Mouse (Mus musculus) limb, embryonic 12.5 days (tissue): Measurements from ENCODE around the gene Ugt1a8. TPM values are rescaled to one million over a fixed set of nuclear protein-coding genes. Genes with fewer than 3 reads are reported as not detected.
"Not testable (repeated sequence)": the region's sequence is repeated elsewhere in the genome, so short reads cannot be mapped to it uniquely, and the experiment has no call there.

Experiments
- ATAC-seq: fragments of 200-750 bp; cut with Nextera tagmentation; 2 replicates; pipeline ENCODE4 v1.8.0; 2017; ENCODE audit warnings: low read depth, moderate TSS enrichment; ENCODE audit not compliant: insufficient number of reproducible peaks, insufficient read depth, low FRiP score, low TSS enrichment
- H3K27ac ChIP-seq: fragments of 300-500 bp; sonication (generic); 2 replicates; pipeline ENCODE4 v1.5.1; 2016; ENCODE audit warnings: mild to moderate bottlenecking, moderate library complexity
- H3K27me3 ChIP-seq: fragments of 300-500 bp; sonication (generic); 2 replicates; pipeline ENCODE4 v1.6.1; 2016; ENCODE audit warnings: mild to moderate bottlenecking, moderate library complexity
- H3K36me3 ChIP-seq: fragments of 300-500 bp; sonication (generic); 2 replicates; pipeline ENCODE4 v1.6.1; 2016; ENCODE audit warnings: mild to moderate bottlenecking, moderate library complexity
- H3K4me1 ChIP-seq: fragments of 300-500 bp; sonication (generic); replicated peaks from 2 replicates; pipeline ENCODE4 v1.6.1; 2016
- H3K4me2 ChIP-seq: fragments of 300-500 bp; sonication (generic); 2 replicates; pipeline ENCODE4 v1.6.1; 2016; ENCODE audit warnings: mild to moderate bottlenecking, moderate library complexity
- H3K4me3 ChIP-seq: fragments of 300-500 bp; sonication (generic); replicated peaks from 2 replicates; pipeline ENCODE4 v1.5.1; 2016; ENCODE audit warnings: mild to moderate bottlenecking
- H3K9ac ChIP-seq: fragments of 300-500 bp; sonication (generic); replicated peaks from 2 replicates; pipeline ENCODE4 v1.6.1; 2016; ENCODE audit warnings: mild to moderate bottlenecking, moderate library complexity
- H3K9me3 ChIP-seq: fragments of 300-500 bp; sonication (generic); 2 replicates; pipeline ENCODE4 v1.6.1; 2016; ENCODE audit warnings: mild to moderate bottlenecking, moderate library complexity
- WGBS: fragments of 180-500 bp; shearing (Covaris S2); methylation state at CpG from one replicate; pipeline ENCODE4 v1.1.7; 2016; 5-methylcytosine and 5-hydroxymethylcytosine counted together
- polyA plus RNA-seq: library from polyadenylated mRNA; unstranded; fragments of >200 nt; fragmentation: Nextera tagmentation; extraction: Ambion mirVana; gene quantifications from 2 replicates; pipeline ENCODE4 v1.2.1, GENCODE M21; 2016

The Ugt1a8 gene
- polyA plus RNA-seq, 1 experiment from 2014 or later: not detected

DNA sequence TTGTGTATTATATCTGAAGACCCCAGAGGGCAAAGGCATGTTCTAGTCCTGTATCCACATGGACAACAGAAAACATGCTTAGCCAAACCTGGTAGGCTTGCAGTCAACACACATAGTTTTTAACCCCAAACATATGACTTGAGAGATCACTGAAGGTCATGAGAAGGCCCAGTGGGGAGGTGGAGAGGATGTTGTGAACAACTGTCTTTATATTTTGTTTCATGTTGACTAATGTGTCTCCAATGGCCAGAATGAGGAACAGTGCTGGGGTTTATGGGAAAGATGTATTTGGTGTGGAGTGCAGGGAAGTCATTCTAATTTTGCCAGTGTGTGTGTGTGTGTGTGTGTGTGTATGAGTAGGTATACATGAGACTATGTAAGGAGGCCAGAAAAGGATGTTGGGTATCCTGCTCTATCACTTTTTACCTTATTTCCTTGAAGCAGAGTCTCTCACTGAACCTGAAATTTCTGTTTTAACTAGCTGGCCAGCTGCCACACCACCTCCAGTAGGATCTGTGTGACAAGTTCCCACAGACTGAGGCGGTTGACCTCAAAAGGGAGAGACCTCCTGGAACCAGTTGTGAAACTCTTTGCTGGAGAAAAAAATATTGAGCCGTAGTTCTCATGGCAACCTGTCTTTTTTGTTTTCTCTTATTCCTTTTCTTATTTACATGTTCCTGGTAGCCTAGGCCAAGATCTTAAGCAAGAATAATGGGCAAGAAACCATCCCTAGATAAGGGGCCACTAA lies 136.6 kb downstream of the Ugt1a8 start:
- Histone ChIP-seq H3K4me3 (no peak overlapping the region), H3K36me3 (no peaks in the 10 kb centered on the region), H3K9me3 (peaks cover 40% of the 10 kb centered on the region), H3K9ac (no peak overlapping the region), H3K27ac (no peak overlapping the region), H3K4me2 (no peak overlapping the region), H3K4me1 (no peaks in the 10 kb centered on the region), H3K27me3 (no peaks in the 10 kb centered on the region)
- 66% methylated on average over 2 of the region's 2 CpGs for WGBS
- no peak for ATAC-seq

DNA sequence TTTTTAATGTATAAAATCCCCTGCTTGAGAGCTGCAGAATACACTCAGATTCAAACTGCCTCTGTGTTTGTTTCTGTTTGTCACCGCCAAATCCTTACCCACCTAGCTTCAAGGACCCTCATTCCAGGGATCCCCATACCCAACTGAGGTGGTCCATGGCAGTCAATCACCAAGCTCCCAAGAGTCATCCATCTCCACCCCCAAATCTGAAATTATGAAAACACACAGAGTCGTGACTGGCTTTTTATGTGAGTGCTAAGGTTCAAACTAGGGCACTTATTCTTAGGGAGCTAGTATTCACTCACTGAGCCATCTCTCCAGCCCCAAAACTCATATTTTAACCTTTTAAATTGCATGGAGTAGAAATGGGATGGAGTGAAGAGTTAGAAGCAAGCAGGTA lies 137.7 kb downstream of the Ugt1a8 start:
- H3K4me2 ChIP-seq, H3K4me1 ChIP-seq, H3K27me3 ChIP-seq, ATAC-seq, H3K4me3 ChIP-seq, H3K9ac ChIP-seq, H3K36me3 ChIP-seq, H3K27ac ChIP-seq: not testable (repeated sequence)
- 36% methylated on average over 2 of the region's 2 CpGs for WGBS
- H3K9me3 ChIP-seq: peaks cover 51% of the 10 kb centered on the region

DNA sequence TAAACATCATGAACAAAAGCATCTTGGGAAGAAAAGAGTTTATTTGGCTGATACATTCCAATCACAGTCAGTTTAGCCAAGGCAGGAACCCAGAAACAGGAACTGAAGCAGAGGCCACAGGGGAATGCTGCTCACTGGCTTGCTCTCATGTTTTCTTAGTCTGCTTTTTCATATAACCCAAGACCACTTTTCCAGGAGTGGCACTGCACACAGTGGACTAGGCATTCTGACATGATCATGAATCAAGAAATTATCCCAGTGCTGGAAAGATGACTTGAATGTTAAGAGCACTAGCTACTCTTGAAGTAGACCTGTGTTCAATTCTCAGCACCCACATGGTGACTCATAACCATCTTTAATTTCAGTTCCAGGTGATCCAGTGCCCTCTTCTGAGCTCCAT lies 138.1 kb downstream of the Ugt1a8 start:
- Histone ChIP-seq H3K36me3 (no peaks in the 10 kb centered on the region), H3K4me1 (no peaks in the 10 kb centered on the region), H3K27me3 (no peaks in the 10 kb centered on the region), H3K4me3 (no peak overlapping the region), H3K9ac (no peak overlapping the region), H3K9me3 (peaks cover 55% of the 10 kb centered on the region), H3K4me2 (no peak overlapping the region), H3K27ac (no peak overlapping the region)
- ATAC-seq: no peak

DNA sequence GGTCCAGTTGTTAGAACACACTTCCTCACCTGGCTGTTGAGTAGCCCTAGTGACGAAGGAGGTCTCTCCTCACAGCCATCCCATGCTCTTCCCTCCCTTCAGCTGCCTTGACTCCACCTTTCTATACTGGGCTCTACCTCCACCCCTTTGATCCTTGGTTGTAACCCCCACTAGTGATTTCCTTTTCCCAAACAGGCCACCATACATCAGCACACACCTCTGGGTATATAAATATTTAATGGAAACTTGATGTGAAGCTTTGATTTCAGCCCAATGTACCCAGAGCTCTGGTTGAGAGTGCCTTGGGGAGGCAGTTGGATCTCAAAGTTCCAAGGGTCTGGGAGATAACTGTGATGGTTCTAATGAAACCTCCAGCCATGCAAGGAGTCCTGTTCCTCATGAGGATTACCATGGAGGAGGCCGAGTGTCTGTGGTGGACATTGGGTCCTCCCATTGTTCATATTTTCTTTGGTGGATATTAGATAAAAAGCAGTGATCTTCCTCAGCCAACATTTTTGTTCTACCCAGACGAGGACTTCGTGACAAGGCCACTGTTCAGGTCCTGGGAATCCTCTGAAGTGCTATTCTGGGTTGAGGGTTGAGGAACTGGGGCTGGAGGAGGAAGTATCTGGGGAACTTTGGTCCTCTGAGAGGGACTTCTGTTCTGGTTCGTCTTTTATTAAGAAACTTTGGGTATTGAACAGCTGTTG lies 139.2 kb downstream of the Ugt1a8 start, which contains the start of gene Mroh2a:
Gene Mroh2a, plus strand, starts transcription at position 317 of the 710 bp plus-strand sequence.
- Histone ChIP-seq H3K4me1 (no peaks in the 10 kb centered on the region), H3K9me3 (peaks cover 66% of the 10 kb centered on the region), H3K9ac (no peak within 1 kb of the TSS), H3K27ac (no peak within 1 kb of the TSS), H3K27me3 (no peaks in the 10 kb centered on the region), H3K4me2 (no peak within 1 kb of the TSS), H3K36me3 (no peaks in the 10 kb centered on the region), H3K4me3 (no peak within 1 kb of the TSS)
- ATAC-seq: no peak
- WGBS: 58% methylated on average over 5 of the region's 5 CpGs

DNA sequence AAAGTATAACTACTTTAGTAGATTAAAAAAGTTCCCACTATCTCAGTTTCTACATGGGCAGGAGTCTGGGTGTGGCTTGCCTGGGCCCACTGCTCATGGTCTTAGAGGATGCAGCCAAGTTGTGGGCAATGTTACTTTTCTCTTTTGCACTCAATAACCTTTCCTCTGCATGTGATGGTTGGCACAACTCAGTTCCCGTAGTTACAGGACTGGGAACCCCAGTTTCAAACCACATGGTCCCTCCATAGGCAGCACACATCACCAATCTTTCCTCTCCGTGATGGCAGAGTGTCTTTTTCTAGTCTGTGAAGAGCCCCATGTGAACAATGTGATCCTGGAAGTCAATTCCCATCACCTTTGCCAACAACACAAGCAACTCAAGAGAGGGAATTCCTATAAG lies 139.9 kb downstream of the Ugt1a8 start:
- ATAC-seq: no peak
- Histone ChIP-seq H3K4me2 (no peak overlapping the region), H3K27ac (no peak overlapping the region), H3K9ac (no peak overlapping the region), H3K36me3 (no peaks in the 10 kb centered on the region), H3K27me3 (no peaks in the 10 kb centered on the region), H3K4me1 (no peaks in the 10 kb centered on the region), H3K4me3 (no peak overlapping the region), H3K9me3 (peaks cover 73% of the 10 kb centered on the region)
- WGBS: 61% methylated on average over 2 of the region's 2 CpGs

DNA sequence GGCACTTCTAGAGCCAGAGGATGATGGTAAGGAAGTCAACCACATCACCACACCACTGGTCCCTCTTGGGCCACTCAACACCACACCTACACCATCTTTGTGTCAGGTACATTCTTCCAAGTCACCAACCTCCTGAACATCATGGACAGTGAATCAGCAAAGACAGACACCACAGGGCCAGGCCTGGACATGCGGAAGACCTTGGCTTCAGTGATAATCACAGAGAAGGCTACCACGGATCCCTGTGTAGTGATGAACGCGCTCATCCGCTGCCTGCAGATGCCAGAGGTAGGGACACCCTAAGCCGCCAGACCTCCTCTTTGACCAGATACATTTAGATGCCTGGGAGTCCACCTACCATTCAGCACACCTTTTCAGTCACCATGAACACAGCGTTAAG lies 140.5 kb downstream of the Ugt1a8 start:
- Histone ChIP-seq H3K27me3 (no peaks in the 10 kb centered on the region), H3K27ac (no peak overlapping the region), H3K9ac (no peak overlapping the region), H3K4me3 (no peak overlapping the region), H3K4me2 (no peak overlapping the region), H3K36me3 (no peaks in the 10 kb centered on the region), H3K9me3 (peaks cover 79% of the 10 kb centered on the region), H3K4me1 (no peaks in the 10 kb centered on the region)
- 69% methylated on average over 7 of the region's 7 CpGs for WGBS
- ATAC-seq: no peak

DNA sequence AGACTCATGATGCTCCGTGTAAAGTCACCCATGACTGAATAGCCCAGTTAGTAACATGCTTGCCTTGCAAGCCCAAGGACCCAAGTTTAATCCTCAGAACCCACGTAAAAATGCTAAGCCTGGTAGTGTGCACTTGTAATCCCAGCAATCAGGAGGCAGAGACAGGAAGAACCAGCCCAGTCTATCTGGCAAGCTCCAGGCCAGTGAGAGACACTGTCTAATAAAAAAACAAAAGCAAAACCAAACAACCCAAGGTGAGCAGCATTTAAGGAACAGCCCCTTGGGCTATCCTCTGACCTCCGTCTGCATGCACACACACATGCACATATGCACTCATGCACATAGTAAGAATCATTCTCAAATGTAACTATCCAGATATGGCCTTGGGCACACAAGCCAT lies 142.0 kb downstream of the Ugt1a8 start:
- no peak overlapping the region for H3K4me2 ChIP-seq
- ATAC-seq: no peak
- no peaks in the 10 kb centered on the region for H3K27me3 ChIP-seq
- no peak overlapping the region for H3K4me3 ChIP-seq
- no peak overlapping the region for H3K9ac ChIP-seq
- H3K9me3 ChIP-seq: peaks cover 94% of the 10 kb centered on the region
- WGBS: 83% methylated on average over 3 of the region's 3 CpGs
- H3K36me3 ChIP-seq: no peaks in the 10 kb centered on the region
- no peaks in the 10 kb centered on the region for H3K4me1 ChIP-seq
- H3K27ac ChIP-seq: no peak overlapping the region

DNA sequence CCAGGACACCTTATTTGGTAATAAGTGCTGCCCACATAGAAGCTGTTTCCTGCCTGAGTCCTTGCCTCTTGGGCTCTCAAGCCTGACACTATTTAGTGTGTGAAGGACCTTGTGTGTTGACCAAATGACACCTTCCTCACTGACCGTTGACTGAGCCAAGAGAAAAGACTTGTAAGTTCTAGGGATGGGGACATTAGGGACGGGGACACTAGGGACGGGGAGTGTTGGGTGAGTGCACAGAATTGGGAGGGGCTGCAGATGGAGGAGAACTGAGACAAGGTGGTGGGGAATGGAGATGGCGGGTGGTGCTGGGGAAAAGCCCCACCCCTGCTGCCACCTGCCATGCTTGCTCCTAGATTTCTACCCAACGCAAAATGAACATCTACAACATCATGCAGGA lies 142.4 kb downstream of the Ugt1a8 start:
- H3K9ac ChIP-seq: no peak overlapping the region
- no peak for ATAC-seq
- H3K4me2 ChIP-seq: no peak overlapping the region
- H3K4me1 ChIP-seq: no peaks in the 10 kb centered on the region
- peaks cover 98% of the 10 kb centered on the region for H3K9me3 ChIP-seq
- no peak overlapping the region for H3K4me3 ChIP-seq
- no peak overlapping the region for H3K27ac ChIP-seq
- no peaks in the 10 kb centered on the region for H3K27me3 ChIP-seq
- WGBS: 85% methylated on average over 5 of the region's 5 CpGs
- no peaks in the 10 kb centered on the region for H3K36me3 ChIP-seq

DNA sequence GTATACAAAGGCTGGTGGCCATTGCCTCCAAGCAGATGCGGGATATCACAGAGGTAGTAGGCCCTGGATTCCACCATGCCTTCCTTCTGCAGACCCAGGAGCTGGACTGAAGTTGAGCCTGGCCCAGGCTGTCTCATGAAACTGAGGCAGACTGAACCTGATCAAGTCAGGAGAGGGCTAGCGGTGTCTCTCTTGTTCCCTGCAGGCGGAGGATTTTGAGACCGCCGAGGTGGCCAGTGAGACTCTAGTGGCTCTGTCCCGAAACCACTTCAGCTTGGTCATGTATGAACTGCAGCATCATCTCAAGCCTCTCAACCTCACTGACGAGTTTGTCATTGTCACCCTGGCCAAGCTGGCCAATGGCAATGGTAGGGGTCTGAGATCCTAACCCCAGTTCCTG lies 142.8 kb downstream of the Ugt1a8 start:
- no peak overlapping the region for H3K4me2 ChIP-seq
- H3K9me3 ChIP-seq: peaks cover 100% of the 10 kb centered on the region
- no peak overlapping the region for H3K4me3 ChIP-seq
- no peak overlapping the region for H3K27ac ChIP-seq
- WGBS: 72% methylated on average over 7 of the region's 7 CpGs
- no peak for ATAC-seq
- no peaks in the 10 kb centered on the region for H3K27me3 ChIP-seq
- H3K4me1 ChIP-seq: no peaks in the 10 kb centered on the region
- no peak overlapping the region for H3K9ac ChIP-seq
- no peaks in the 10 kb centered on the region for H3K36me3 ChIP-seq

DNA sequence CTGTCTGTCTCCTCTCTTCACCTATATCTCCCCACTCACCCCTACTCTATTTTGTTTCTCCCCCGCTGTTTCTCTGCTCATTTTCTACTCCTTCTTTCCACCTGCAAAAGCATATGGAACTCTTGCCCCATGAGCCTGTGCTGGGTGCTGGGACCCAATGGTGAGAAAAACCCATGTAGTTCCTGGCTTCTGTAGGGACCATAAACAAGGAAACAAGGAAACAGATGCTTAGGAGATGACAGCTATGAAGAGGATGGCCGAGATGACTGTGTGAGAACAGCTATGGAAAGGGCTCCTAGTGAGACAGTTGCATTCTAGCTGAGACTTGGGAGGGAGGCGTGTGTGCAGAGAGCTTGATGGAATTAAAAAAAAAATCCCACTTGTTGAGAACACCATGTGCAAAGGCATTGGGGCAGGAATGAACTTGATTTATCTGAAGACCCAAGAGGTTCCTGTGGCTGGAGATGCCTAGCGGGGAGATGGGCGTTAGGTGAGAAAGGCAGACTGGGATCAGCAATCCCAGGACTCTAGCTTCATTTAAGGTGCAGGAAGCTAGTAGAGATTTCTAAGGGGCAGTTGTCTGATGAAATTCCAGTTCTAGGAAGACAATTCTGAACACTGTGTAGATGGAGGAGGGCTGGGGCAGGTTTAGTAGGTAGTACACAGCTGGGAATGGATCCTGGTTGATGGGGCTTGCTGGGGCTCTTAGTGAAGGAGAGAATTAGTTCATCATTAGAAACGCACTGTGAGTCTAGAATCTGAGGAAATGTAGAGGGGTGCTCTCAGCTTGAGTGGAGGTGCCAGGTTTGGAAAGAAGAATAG lies 143.6 kb downstream of the Ugt1a8 start:
- no peak overlapping the region for H3K27ac ChIP-seq
- H3K4me1 ChIP-seq: no peaks in the 10 kb centered on the region
- H3K27me3 ChIP-seq: no peaks in the 10 kb centered on the region
- no peak overlapping the region for H3K4me2 ChIP-seq
- H3K9me3 ChIP-seq: peaks cover 100% of the 10 kb centered on the region
- ATAC-seq: no peak
- H3K9ac ChIP-seq: no peak overlapping the region
- H3K4me3 ChIP-seq: no peak overlapping the region
- H3K36me3 ChIP-seq: no peaks in the 10 kb centered on the region
- 78% methylated on average over 6 of the region's 6 CpGs for WGBS

DNA sequence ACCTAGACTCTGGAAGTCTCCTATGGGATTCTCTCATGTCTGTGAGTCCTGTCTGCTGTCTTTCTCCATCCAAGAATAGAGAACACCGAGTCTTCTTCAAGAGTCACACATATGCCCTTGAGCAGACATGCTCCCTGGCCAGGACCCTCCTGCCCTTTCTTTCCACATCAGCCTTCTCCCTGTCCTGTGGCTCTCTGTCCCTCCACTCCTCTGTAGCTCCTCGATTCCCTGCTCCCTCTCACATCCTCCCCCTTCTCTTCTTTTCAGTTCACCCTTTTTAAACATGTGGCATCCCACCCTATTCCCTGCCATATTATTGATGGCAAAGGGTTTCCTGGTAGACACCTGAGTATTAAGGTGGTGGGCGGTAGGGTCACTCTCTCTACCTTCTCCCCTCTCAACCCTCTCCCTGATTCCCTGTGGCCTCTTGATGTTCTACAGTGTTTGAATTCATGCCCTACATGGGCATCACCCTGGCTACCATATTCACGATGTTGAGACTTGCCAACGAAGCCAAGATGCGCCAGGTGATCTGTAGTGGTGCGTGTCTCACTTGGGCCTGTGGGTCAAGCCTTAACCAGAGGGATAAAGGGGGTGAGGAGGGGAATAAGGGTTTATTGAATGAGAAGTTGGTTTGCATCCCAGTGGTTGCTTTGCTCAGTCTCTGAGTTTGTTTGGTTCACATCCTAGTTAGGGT lies 144.3 kb downstream of the Ugt1a8 start:
- Histone ChIP-seq H3K4me1 (no peaks in the 10 kb centered on the region), H3K9me3 (peaks cover 97% of the 10 kb centered on the region), H3K4me3 (no peak overlapping the region), H3K36me3 (no peaks in the 10 kb centered on the region), H3K4me2 (no peak overlapping the region), H3K27ac (no peak overlapping the region), H3K9ac (no peak overlapping the region), H3K27me3 (no peaks in the 10 kb centered on the region)
- ATAC-seq: no peak
- WGBS: 69% methylated on average over 7 of the region's 7 CpGs
